Mouse (Mus musculus): Measurements from ENCODE around the gene Ctf2.

Gene Ctf2

DNA sequence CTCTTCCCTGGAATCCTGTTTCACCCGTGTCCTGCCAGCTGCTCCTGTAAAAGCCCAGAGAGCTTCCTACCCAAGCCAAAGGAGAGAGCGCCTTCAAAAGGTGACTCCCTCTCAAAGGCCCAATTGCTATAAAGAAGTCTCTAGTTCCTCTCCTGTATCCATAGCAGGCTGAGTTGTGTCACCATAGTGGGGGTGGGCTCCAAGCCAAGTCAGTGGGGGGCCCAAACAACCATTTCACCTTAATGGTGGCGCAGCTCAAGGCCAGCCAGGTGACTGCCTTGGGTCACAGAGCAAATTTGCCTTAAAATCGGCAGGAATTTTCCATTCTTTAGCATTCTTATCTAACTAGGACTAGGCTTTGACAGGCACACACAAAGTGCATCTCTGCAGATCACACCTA, 17.1 kb downstream of the Ctf2 start:
- CTCF ChIA-PET = no interaction called here

DNA sequence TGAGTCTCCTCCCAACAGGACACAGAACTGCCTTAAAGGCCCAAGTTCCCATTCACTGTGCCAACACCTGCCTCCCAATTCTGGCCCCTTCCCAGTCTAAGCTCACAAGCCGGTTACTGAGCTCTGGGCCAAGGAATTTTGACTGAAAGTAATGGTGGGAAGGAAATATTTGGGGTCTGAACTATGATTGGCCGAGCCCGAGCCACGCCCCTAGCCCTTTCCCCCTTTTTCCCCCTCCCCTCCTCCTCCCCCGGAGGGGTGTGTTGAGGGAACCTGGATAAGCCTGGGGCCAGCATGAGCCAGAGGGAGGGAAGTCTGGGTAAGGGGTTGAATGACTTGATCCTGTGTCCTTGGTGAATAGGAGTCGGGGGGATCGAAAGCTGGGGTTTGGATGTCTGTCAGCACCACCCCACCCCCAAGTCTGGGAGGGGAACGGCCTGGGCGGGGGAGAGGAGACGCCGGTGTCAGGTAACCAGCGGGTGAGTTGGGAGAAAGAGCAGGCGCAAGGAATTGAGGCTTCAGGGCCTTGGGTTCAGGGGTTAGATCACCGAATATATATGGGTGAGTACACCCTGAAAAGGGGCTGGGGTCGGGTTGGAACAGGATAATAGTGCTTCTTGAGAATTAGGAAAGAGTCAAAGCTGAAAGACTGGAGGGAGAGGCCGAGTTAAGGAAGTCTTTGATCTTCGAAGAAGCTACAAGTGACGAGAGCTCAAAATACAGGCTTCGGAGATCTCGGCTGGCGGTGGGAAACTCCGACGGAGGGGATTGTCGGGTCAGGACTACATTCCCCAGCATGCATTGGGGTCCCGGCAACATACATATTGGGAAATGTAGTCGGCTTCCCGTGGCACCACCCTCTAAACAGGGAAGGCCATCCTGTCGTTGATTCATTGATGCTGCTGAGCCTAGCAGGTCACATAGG, 19.2 kb downstream of the Ctf2 start, which contains the start of gene Ctf1:
TSS of gene Ctf1 (plus strand) at position 276 of the 925 bp plus-strand sequence.
- CTCF ChIA-PET = no interaction called here

DNA sequence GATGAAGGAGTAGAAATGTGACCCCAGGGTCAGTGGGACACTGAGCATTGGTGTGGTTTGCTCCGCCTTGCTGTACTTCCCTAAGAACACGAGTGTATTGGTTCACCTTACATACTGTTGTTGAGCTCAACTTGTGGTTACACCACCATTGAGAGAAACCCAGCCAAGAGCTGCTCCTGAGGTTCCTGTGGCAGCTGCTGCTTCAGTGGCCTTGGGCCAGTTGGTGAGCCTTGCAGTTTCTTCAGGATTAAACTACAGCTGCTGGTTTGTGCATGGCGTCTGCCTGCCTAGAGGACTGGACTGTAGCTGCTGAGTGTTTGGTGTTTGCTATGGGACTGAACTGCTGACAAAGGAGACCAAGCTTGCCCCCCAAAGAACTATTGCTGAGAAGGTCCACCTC, 20.5 kb downstream of the Ctf2 start:
- CTCF ChIA-PET = no interaction called here

DNA sequence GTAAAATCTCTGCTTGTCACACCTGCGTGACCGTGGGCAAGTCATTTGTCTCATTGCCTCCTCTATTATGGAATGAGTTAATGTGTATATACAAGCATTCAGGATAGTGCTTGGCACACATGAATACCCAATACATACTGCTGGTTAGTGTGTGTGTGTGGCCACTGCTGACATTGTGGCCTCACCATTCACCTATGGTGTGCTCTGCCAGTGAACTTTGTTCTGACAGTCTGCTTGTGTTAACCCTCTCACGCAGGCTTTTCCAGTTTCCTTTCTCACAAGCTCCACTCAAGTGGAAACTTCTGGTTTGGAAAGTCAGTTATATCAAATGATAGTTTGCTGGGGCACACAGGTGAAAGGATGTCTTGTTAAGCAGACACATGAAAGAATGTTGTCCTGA, 20.9 kb downstream of the Ctf2 start:
- CTCF ChIA-PET = no interaction called here

DNA sequence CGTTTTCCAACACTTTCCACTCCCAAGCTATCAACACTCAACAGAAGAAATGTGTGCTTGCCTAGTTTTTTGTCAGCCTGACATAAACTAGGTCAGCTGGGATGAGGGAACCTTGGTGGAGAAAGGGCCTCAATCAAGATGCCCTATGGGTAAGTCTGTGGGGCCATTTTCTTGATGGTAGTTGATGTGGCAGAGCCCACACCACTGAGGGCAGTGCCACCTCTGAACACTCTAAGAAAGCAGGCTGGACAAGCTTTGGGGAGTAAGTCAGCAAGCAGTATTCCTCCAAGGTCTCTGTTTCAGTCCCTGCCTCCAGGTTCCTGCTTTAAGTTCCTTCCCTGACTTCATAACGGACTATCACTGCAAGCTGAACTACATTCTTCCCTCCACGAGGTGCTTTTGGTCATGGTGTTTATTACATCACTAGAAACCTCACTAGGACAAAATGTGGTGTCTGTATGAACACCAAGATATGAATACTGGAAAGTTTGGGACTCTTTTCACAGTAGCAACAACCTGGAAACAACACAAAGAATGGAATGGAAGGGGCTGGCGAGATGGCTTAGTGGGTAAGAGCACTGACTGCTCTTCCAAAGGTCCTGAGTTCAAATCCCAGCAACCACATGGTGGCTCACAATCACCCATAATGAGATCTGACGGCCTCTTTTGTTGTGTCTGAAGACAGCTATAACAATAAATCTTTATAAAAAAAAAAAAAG, 22.5 kb downstream of the Ctf2 start:
- CTCF ChIA-PET = interaction anchor here (0.6 kb wide), 1 partner anchor 34 kb away, joined by 3 read pairs; no protein-coding TSS in a partner anchor

DNA sequence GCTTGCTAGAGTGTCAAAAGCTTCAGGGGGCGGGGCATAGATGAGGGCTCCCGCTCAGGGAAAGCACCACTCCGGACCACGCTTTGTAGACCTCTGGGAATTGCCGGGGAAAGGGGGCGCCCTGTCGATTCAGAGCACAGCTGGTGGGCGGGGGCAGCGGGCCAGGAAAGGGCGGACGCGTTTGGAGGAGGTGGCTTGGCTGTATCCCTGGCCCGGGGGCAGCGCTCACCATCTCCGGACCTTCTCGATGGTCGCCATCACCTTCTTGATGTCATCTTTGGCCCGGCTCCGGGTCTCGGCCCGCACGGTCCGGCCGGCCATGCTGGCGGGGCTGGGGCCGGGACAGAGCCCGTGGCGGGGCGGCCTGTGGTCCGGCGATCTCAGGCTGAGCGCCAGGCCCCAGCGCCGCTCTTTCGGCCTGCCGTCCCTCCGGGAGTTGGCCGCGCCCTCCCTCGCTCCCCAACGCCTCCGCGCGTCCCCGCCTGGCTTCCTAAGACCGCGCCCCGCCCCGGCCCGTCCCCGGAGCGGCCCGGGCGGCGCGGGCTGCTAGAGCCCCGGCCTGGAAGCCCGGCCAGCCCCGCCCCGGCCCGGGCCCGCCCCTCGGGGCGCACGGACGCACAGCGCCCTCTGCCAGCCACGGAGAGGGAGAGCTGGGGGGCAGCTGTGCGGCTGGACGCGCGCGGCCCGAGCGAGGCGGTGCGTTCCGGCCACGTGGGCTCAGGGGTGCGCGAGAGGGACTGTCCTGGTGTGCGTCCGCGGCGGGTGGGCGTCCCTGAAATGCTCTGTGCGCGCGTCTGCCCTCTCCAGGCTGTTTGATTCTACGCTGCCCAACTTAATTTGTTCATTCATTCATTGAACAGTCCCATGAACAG, 23.5 kb downstream of the Ctf2 start, which contains the start of gene Bcl7c:
TSS of gene Bcl7c (minus strand) at position 727 of the 872 bp plus-strand sequence.
- CTCF ChIA-PET = no interaction called here

DNA sequence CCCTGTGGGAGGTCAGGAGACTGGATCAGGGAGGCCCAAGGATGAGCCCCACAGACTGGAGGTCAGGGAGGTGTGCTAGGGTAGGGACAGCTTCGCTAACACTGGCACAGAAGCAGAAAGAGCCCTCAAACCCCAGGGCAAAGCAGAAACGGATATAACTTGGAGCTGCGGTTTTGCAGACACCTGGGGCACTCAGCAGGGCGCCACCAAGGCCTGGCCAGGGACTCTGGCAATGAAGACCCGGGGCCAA, 24.1 kb downstream of the Ctf2 start:
- CTCF ChIA-PET = no interaction called here

DNA sequence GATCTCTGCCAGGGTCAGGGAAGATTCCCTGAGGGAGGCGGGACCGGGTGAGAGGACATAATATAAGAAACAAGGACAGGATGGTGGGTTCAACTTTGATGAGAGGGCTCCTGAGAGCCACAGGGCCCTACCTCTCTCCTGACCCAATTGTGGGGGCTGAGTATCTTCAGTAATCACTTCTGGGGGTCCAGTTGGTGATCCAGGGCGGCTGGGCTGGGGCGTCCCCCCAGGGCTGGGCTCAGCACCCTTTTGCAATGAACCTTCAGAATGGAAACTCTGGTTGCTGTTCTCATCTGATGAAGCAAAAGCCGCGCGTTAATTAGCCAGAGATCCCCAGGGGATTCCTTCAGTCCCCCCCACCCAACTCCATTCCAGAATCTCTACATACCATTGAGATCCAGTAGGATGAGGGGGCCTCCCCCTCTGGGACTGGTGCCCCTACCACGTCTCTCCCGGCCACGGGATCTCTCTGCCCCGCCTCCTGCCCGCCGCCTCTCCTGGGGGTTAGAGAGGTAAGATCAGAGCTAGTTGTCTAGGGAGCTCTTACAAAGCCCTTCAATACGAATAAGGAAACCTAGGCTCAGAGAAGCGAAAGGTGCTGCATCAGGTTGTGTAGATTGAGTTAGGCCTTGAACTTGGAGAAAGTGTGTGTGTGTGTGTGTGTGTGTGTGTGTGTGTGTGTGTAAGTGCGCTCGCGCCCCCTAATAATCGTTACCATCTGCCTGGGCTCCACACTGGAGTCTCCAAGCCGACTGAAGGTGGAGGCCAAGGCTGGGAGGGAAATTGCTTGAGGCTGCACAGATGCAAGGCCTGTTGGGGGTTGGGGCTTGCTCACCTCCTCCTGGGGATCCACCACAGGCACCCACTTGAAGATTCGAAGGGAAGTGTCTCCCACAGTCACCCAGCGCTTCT, 24.7 kb downstream of the Ctf2 start:
- CTCF ChIA-PET = interaction anchor here (0.6 kb wide), 1 partner anchor 264 kb away, joined by 3 read pairs; no protein-coding TSS in a partner anchor

DNA sequence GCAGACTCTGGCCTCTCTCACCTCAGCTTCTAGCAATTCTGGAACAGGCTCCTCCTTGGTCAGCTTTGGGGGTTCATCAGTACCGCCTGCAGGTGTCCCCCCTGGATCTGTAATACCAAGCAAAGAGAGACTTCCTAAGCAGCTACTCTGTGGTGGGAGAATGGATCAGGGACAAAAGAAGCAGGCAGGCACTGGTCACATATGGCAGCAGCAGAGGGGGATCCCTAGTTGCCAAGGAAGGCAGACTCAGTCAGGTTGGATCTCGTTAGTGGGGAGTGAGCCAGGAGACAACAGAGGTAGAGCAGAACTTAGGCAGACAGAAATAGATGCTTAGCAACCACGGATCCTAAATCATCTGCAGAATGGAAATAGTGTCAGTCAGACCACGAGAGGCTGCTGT, 26.3 kb downstream of the Ctf2 start:
- CTCF ChIA-PET = no interaction called here

DNA sequence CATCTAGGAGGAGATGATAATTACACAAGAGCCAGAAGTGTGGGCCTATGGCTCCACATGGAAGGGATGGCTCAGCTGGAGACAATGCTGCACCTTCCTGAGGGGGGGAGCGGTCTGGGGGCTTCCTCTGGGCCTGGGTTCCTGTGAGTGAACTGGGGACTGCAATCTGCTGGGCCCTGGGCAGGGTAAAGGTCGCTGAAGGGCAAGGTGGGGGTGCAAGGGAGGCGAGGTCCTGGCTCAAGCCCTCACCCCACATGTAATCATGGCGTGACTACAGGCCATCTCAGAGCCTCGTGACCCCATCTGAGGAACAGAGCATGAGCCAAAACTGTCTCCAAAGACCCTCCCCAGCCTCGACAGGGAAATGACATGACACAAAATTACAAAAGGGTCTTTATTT, 27.4 kb downstream of the Ctf2 start:
- CTCF ChIA-PET = no interaction called here

DNA sequence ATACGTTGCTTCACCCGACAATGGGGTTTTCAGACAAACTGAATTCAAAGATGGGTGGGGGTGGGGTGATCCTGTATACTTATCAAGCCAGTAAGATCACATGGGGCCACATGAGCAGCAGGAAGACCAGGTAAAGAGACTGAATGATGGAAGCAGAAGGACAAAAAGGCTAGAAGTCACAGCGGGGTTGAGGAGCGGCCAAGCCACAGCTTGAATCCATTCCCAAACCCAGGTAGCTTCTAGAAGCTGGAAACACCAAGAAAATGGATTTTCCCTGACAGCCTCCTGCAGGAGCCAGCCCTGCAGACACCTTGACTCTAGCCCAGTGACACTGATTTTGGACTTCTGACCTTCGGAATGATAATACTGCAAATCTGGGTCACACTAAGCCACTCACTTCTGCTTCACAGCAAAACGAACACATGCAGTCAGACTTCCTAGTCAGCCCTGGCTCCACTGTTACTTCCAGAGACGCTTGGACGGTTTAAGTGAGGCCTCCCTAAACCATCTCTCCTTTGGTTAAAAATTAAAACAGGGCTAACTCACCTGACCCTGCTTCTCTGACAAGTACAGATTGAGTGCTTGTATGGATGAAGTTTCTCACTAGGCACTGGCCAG, 28.3 kb downstream of the Ctf2 start:
- CTCF ChIA-PET = no interaction called here

DNA sequence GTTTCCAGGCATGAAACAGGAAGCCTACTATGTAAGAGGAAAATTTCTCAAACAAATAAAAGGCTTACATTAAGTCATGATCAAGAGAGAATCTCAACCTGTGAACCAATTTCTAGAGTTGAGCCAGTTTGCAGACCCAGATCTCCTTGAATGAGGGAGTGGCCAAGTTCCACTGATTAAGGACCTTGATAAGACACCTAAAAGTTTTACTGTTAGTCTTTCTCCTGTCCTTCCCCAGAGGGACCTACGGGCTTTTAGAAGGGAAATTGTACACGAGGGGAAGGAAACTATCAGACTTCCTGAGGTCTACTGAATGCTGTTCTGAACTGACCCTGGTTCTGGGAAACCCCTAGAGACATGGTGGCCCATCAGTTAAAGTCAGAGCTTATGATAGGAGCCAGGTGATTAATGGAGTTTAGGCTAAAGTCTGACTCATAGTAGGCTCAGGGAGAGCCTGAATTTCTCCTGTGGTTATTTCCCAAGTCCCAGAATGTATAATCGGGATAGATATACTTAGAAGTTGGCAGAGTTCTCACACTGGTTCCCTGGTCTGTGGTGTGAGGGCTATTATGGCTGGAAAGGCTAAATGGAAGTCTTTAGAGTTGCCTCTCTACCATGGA, 31.1 kb downstream of the Ctf2 start:
- CTCF ChIA-PET = interaction anchor here (0.7 kb wide), 1 partner anchor 627 kb away, joined by 3 read pairs; no protein-coding TSS in a partner anchor

DNA sequence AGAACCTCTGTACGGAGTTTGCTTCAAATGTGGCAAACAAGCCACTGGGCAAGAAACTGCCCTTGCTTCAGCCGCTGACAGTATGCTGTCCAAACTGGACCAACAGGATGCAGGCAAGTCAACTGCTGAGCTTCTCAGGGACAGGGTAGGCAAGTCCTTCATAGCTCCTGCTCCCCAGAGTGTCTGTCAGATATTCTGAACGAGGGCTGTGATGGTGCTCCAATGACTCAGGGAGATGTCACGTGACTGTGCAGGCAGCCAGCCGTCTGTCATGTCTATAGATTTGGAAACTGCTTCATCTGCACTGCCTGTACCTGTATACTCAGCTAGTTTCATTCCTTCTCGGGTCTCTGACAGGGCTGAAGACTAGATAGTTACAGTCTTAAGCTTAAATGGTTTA, 33.0 kb downstream of the Ctf2 start:
- CTCF ChIA-PET = no interaction called here

DNA sequence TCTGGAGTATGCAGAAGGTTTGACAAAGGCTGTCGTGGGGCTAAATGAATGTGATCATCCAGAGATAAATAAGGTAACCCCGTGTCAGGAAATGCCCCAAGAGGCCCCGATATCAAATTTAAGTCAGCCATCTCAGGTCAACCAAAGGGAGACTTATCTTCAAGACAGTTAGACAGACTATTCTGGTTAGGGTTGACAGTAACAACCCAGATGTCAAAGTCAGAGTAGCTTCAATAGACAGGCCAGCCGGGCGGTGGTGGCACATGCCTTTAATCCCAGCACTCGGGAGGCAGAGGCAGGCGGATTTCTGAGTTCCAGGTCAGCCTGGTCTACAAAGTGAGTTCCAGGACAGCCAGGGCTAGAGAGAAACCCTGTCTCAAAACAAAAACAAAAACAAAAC, 38.2 kb downstream of the Ctf2 start:
- CTCF ChIA-PET = interaction anchor here (0.7 kb wide), 2 partner anchors 9 to 453 kb away, joined by 3 to 4 read pairs; no protein-coding TSS in a partner anchor

DNA sequence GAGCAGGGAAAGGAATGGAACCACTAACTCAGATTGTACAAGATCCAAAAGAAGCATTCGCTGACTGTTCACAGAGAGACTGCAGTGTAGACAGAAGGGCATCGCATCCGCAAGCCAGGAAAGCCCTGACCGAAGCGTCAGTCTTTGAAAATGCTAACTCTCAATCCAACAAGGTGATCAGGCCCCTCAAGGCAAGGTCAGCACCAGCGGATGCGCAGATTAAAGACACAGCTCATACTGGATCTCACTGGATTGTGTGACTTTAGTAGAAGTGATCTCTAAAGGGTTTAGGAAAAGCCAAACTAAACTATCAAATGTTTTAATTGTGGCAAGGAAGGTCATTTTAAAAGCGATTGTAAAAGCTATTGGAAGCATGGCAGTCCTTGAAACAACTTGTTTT, 38.7 kb downstream of the Ctf2 start:
- CTCF ChIA-PET = no interaction called here

DNA sequence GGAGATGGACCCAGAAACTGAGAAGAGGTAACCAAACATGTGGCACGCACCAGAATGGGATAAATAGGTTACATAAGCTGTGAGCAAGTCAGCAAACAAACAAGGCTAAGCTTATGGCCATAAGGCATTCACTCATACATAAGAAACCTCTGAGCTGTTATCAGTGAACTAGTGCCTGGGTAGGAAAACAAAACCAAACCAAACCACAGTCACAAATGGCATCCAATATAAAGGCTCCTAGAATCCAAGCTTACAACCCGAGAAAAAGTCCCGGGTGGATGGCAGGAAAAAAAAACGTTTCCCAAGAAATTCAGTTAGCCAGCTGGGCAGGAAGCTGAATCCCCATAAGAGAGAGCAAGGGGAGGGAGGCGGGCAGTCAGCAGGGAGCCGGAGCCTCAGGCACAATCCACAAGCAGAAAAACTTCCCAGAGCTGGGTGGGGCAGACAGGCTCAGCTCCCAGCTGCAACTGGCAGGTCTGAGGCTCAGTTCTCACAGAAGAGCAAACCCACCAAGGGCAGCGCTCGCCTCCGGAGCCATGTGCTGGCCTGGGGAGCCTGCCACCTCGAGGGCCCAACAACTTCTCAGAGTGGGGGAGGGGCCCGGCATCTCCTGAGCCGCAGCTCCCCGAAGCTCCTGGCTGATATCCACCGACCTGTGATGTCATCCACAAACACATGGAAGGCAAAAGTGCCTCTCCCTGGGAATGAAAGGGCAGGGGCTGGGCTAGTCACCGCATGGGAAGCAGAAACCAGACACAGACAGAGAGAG, 40.6 kb downstream of the Ctf2 start:
- CTCF ChIA-PET = interaction anchor here (1.1 kb wide), 1 partner anchor 17 kb away, joined by 3 read pairs; no protein-coding TSS in a partner anchor

DNA sequence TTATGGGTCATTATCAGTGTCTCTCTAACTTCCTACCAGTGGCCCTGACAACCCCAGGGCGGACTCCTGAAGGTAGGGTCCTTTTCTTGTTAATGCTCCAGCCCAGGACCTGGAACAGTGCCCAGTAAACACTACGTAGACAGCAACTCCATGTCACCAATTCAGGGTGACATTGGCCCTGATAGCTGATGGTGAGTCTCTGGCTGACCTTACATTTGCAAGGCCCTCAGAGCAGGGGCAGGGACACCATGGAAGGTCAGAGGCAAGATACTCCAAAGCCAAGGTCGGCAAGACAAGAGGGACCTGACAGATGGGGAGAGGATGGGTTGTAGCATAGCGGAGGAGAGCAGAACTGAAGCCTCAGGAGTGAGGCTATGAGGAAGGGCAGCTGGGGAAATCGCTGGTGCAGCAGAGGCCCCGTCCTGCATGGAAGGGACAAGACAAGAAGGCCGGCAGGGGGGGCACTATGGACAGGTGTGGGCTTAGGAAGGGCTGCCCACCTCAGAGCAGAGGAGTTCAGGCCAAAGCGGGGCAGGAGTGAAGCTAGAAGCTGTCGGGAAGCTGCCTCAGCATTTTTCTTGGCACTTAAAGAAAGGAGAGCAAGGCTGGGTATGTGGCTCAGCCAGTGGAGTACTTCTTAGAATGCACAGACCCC, 42.2 kb downstream of the Ctf2 start:
- CTCF ChIA-PET = no interaction called here

DNA sequence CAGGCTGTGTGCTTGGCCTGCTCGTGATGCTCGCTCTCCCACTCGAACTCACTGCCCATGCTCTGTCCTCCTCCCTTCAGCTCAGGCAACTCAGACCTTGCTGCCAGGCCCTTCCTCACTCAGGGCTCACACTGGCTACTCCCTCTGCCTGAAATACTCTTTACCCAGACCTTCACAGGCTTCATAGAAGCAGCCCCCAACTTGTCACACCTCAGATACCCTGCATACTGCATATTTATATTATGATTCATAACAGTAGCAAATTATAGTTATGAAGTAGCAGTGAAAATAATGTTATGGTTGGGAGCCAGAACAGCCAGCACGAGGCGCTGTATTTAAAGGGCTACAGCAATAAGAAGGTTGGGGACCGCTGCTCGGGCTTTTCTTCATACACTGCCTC, 43.0 kb downstream of the Ctf2 start:
- CTCF ChIA-PET = interaction anchor here (0.5 kb wide), 1 partner anchor 253 kb away, joined by 4 read pairs; no protein-coding TSS in a partner anchor
